Comparison of ENCODE assay signal across 11 mouse cellular contexts in genomic region chr7:119185181-119185940, GRCm38 (mm10). TPM values are rescaled to one million over a fixed set of nuclear protein-coding genes. Genes with fewer than 3 reads are reported as not detected.
DNase-seq lines count a peak whose midpoint lies in the region; ATAC-seq and TF ChIP-seq lines count a peak whose summit lies in the region.
"Had no signal": no experiment of that assay in that cellular context is flagged by ENCODE, and none has a peak within 500 bp of the region (broad histone marks: within the 10 kb centered on the region; RNA-seq: fewer than 3 reads in every experiment).

No protein-coding gene starts in this region.

- H3K4me3 ChIP-seq in heart, embryonic 14.5 days (ENCODE audit: control insufficient read depth in 1 of 2, insufficient read depth in 1 of 2, low read depth in 1 of 2, low read length in 2 of 2) = peak overlapping the region in 1 of 2 experiments; percentile 37; a peak in 2 of 4 replicates
- 0 out of 2 replicates have a peak overlapping the region, but pooled peaks have one; percentile 4 for H3K4me3 ChIP-seq in G1E (ENCODE audit: low read depth, low read length)
- H3K4me3 ChIP-seq in forebrain, embryonic 12.5 days (replicated peaks) = peak overlapping the region; percentile 56
- H3K4me3 ChIP-seq in midbrain, embryonic 11.5 days (ENCODE audit: low read depth, low read length) = peak overlapping the region; percentile 59
- no peak overlapping the region for H3K4me3 ChIP-seq in liver, embryonic 12.5 days

- H3K27ac ChIP-seq in heart, embryonic 14.5 days (replicated peaks in 1 of 2; ENCODE audit: control insufficient read depth in 1 of 2, insufficient read depth in 1 of 2, low read depth in 2 of 2, low read length in 2 of 2) = no peak overlapping the region
- H3K27ac ChIP-seq in forebrain, embryonic 12.5 days = peak overlapping the region; percentile 47; the same call in 1 of the 2 replicates
- no peak overlapping the region; the same call in 1 of the 2 replicates for H3K27ac ChIP-seq in midbrain, embryonic 11.5 days (ENCODE audit: low read depth, low read length)
- H3K27ac ChIP-seq in liver, embryonic 12.5 days = no peak overlapping the region

- H3K36me3 ChIP-seq in heart, embryonic 14.5 days (ENCODE audit: control insufficient read depth, insufficient read depth, low read length) = no peaks in the 10 kb centered on the region
- H3K36me3 ChIP-seq in G1E (replicated peaks) = no peaks in the 10 kb centered on the region
- H3K36me3 ChIP-seq in forebrain, embryonic 12.5 days (replicated peaks) = no peaks in the 10 kb centered on the region
- no peaks in the 10 kb centered on the region for H3K36me3 ChIP-seq in midbrain, embryonic 11.5 days (ENCODE audit: control insufficient read depth, insufficient read depth, low read length)
- H3K36me3 ChIP-seq in liver, embryonic 12.5 days = no peaks in the 10 kb centered on the region

- peak overlapping the region; percentile 77 for H3K4me2 ChIP-seq in heart, embryonic 14.5 days (ENCODE audit: low read length)
- H3K4me2 ChIP-seq in forebrain, embryonic 12.5 days = peak overlapping the region; percentile 83
- H3K4me2 ChIP-seq in midbrain, embryonic 11.5 days = peak overlapping the region; percentile 91
- no peak overlapping the region for H3K4me2 ChIP-seq in liver, embryonic 12.5 days

- H3K4me1 ChIP-seq in heart, embryonic 14.5 days (ENCODE audit: control insufficient read depth in 2 of 2, insufficient read depth in 2 of 2, low read length in 2 of 2) = peaks cover 0 to 3% of the 10 kb centered on the region in 2 experiments; a peak in 1 of 4 replicates
- H3K4me1 ChIP-seq in G1E (ENCODE audit: insufficient read depth, low read depth, low read length) = no peaks in the 10 kb centered on the region
- H3K4me1 ChIP-seq in forebrain, embryonic 12.5 days = peaks cover 15% of the 10 kb centered on the region
- peaks cover 9% of the 10 kb centered on the region; the same call in 1 of the 2 replicates for H3K4me1 ChIP-seq in midbrain, embryonic 11.5 days (ENCODE audit: control insufficient read depth, insufficient read depth, low read length)
- H3K4me1 ChIP-seq in liver, embryonic 12.5 days = no peaks in the 10 kb centered on the region

- 6% methylated on average over 23 of the region's 23 CpGs for WGBS in heart, embryonic 14.5 days
- 2% methylated on average over 23 of the region's 23 CpGs for WGBS in forebrain, embryonic 12.5 days
- WGBS in midbrain, embryonic 11.5 days = under 1% methylated on average over 23 of the region's 23 CpGs
- 5% methylated on average over 23 of the region's 23 CpGs for WGBS in liver, embryonic 12.5 days (ENCODE audit: insufficient replicate concordance)

- TF ChIP-seq CTCF in G1E (IDR thresholded peaks at IDR 0.05; ENCODE audit: low read depth, low read length) = no peak

- H3K27me3 ChIP-seq in heart, embryonic 14.5 days (ENCODE audit: control insufficient read depth, insufficient read depth, low read length) = peaks cover 57% of the 10 kb centered on the region
- no peaks in the 10 kb centered on the region for H3K27me3 ChIP-seq in G1E (ENCODE audit: insufficient read depth, low read length)
- peaks cover 57% of the 10 kb centered on the region for H3K27me3 ChIP-seq in forebrain, embryonic 12.5 days
- H3K27me3 ChIP-seq in midbrain, embryonic 11.5 days (ENCODE audit: control insufficient read depth, insufficient read depth, low read length) = peaks cover 9% of the 10 kb centered on the region; the same call in 1 of the 2 replicates
- H3K27me3 ChIP-seq in liver, embryonic 12.5 days (replicated peaks) = peaks cover 47% of the 10 kb centered on the region

- H3K9ac ChIP-seq in heart, embryonic 14.5 days (ENCODE audit: low read length) = no peak overlapping the region
- peak overlapping the region; percentile 66 for H3K9ac ChIP-seq in forebrain, embryonic 12.5 days
- peak overlapping the region; percentile 65 for H3K9ac ChIP-seq in midbrain, embryonic 11.5 days (ENCODE audit: low read length)
- H3K9ac ChIP-seq in liver, embryonic 12.5 days = no peak overlapping the region

- no peak for ATAC-seq in heart, embryonic 14.5 days (ENCODE audit: insufficient number of reproducible peaks, insufficient read depth, low FRiP score, low read depth)
- no peak for ATAC-seq in G1E (ENCODE audit: extremely low read depth, insufficient number of reproducible peaks, low FRiP score, poor library complexity, severe bottlenecking)
- ATAC-seq in forebrain, embryonic 12.5 days (ENCODE audit: low FRiP score) = peak; percentile 42
- ATAC-seq in midbrain, embryonic 11.5 days (ENCODE audit: low FRiP score) = peak; percentile 38
- no peak for ATAC-seq in liver, embryonic 12.5 days

- no peaks in the 10 kb centered on the region for H3K9me3 ChIP-seq in heart, embryonic 14.5 days (ENCODE audit: control insufficient read depth, low read length)
- peaks cover 61% of the 10 kb centered on the region for H3K9me3 ChIP-seq in G1E (replicated peaks)
- H3K9me3 ChIP-seq in forebrain, embryonic 12.5 days = no peaks in the 10 kb centered on the region
- H3K9me3 ChIP-seq in midbrain, embryonic 11.5 days (ENCODE audit: control insufficient read depth, low read length) = no peaks in the 10 kb centered on the region
- H3K9me3 ChIP-seq in liver, embryonic 12.5 days (replicated peaks) = no peaks in the 10 kb centered on the region

- no peak for DNase-seq in heart, adult 8-10 months (ENCODE audit: low spot score)
- no peak for DNase-seq in G1E (ENCODE audit: low spot score)
- DNase-seq in midbrain, embryonic 11.5 days (ENCODE audit: low spot score, missing footprints) = peak; percentile 94
- no peak for DNase-seq in yolk sac, embryonic 10.5 days (ENCODE audit: low spot score)
- DNase-seq in lung, postnatal 10 days = no peak
- DNase-seq: cerebellum, adult 11 months had no signal

RNA-seq across cellular contexts. Expression of gene Gpr139, which starts 1.0 kb away (rescaled TPM):
- polyA plus RNA-seq in heart, embryonic 14.5 days (2014; fragmentation: Nextera tagmentation; extraction: Ambion mirVana) = 0.05 TPM in 1 of 2 replicates, not detected in the other
- total RNA-seq in heart, adult 8-10 months (2022) = not detected
- total RNA-seq in G1E (2014; fragmentation: Nextera tagmentation) = not detected in 2 replicates
- total RNA-seq in G1E (2017) = 0.06 TPM in 1 of 2 replicates, not detected in the other
- not detected in 2 replicates for polyA plus RNA-seq in G1E (2012)
- polyA plus RNA-seq in forebrain, embryonic 12.5 days (2016; fragmentation: Nextera tagmentation; extraction: Ambion mirVana) = 1.5 and 1.6 TPM in 2 replicates
- polyA plus RNA-seq in midbrain, embryonic 11.5 days (2014; fragmentation: Nextera tagmentation; extraction: Ambion mirVana) = 3.2 and 3.4 TPM in 2 replicates
- not detected in 2 replicates for polyA plus RNA-seq in liver, embryonic 12.5 days (2016; fragmentation: Nextera tagmentation; extraction: Ambion mirVana)
- polyA plus RNA-seq: heart, postnatal 0 days; liver, embryonic 16.5 days had no signal

Comparison
In these comparisons a context has a peak if more than half of its experiments do, and no peak if none do; other contexts are left out.
1. ATAC-seq: peak in forebrain, embryonic 12.5 days (single experiment) and midbrain, embryonic 11.5 days (single experiment); none in heart, embryonic 14.5 days (single experiment), G1E (single experiment) and liver, embryonic 12.5 days (single experiment).
2. H3K9ac ChIP-seq: peak in forebrain, embryonic 12.5 days (single experiment) and midbrain, embryonic 11.5 days (single experiment); none in heart, embryonic 14.5 days (single experiment) and liver, embryonic 12.5 days (single experiment).